Mouse (Mus musculus): ENCODE results near the gene Xiap. TPM values are rescaled to one million over a fixed set of nuclear protein-coding genes. Genes with fewer than 3 reads are reported as not detected.

Gene Xiap
- polyA plus RNA-seq, 1 experiment from 2014 or later = 13.4 TPM

DNA sequence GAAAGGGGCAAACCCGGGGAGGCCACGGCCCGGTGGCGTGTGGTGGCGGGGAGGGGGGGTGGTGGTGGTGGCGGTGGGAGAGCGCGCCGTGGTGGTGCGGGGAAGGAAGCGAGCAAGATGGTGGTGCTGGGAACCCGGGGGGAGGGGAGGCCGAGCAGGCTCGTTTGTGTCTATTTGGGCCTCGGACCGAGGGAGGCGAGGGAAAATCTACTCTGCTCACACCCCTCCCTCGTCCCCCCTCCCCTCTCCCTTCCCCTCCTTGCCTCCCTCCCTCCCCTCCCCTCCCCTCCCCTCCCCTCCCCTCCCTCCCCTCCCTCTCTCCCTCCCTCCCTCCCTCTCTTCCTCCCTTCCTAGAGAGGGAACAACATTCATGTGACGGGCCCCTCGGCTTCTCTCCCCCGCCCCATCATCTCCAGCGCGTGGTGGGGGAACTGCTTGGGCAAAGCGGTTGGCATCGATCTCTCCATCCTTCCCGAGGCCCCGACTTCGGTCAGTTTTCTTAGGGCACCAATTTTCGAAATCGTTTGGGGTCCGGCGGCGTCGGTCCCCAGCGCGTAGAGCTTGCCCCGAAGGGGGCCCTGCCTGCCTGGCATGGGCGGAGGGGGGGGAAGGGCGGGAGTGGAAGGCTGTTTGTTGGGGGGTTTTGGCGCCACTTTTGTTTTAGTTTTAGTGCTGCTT, 91.0 kb downstream of the Xiap start:
- Histone ChIP-seq H3K27ac (peak overlapping the region; percentile 99), H3K36me3 (no peaks in the 10 kb centered on the region), H3K4me2 (peak overlapping the region; percentile 55), H3K4me1 (peaks cover 3% of the 10 kb centered on the region; the same call in 1 of the 2 replicates), H3K27me3 (no peaks in the 10 kb centered on the region), H3K4me3 (peak overlapping the region; percentile 56), H3K9me3 (no peaks in the 10 kb centered on the region), H3K9ac (peak overlapping the region; percentile 95)
- 17% methylated on average over 25 of the region's 40 CpGs for WGBS
- peak; percentile 75 for ATAC-seq (ENCODE audit: insufficient number of reproducible peaks, insufficient read depth, low FRiP score, low TSS enrichment, low read depth)

DNA sequence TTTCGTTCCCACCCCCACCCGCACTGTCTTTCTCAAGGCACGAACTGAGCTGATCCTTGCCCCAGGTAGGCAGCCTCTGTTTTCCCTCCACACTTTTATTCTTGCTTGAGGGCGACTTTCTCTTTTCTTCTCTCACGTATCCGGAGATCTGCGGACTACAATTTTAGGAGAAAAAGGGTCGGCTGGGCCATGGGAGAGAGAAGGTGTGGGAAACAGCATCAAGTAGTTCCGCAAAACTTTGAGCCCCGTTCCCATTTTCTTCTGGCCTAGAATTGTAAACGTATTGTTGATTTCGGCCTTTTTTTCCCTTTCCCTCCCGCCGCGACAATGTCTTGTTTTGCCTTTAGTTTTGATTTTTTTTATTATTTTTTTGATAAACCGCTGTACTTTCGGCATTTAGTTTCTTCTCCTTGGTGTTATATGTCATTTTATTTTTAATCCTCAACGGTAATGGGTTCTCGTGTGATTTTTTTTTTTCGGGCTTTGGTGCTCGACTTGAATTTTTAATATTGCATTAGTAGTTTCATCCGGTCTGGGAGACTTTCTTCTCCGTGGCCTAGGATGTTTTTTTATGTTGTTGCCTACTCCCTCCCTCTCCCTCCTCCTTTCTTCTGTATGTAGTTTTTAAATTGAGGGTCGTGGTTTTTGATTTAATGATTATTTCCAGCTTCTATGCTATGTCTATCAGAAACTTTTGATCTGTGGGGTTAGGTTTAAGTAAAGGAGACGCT, 91.7 kb downstream of the Xiap start:
- peak overlapping the region; percentile 56 for H3K4me3 ChIP-seq
- peak overlapping the region; percentile 75 for H3K9ac ChIP-seq
- H3K9me3 ChIP-seq = no peaks in the 10 kb centered on the region
- H3K27me3 ChIP-seq = no peaks in the 10 kb centered on the region
- ATAC-seq (ENCODE audit: insufficient number of reproducible peaks, insufficient read depth, low FRiP score, low TSS enrichment, low read depth) = no peak
- H3K36me3 ChIP-seq = no peaks in the 10 kb centered on the region
- WGBS = 18% methylated on average over 25 of the region's 25 CpGs
- peak overlapping the region; percentile 99 for H3K27ac ChIP-seq
- peak overlapping the region; percentile 55 for H3K4me2 ChIP-seq
- peaks cover 3% of the 10 kb centered on the region; the same call in 1 of the 2 replicates for H3K4me1 ChIP-seq

DNA sequence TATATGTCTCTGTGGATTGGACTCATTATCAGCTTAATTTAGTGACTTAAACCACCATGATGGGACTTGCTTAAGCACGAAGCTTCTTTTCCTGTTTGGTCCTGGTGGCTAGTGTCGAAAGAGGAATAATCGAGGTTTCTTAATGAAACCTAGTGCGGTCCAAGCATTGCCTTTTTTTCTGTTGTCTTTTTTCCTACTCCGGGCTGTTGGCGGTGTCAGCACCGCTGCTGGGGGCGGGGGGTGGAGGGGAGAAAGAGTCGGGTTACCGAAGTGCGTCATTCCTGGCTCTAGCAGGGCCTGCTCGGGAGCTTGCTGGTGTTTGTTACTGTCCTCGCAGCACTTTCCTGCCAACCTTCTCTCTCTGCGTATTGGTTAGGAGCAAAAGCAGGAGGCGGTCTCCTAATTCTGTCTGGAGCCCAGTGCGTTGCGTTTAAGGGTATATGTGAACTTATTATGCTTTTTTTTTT, 92.5 kb downstream of the Xiap start:
- Histone ChIP-seq H3K27me3 (no peaks in the 10 kb centered on the region), H3K9me3 (no peaks in the 10 kb centered on the region), H3K4me2 (peak overlapping the region; percentile 55), H3K36me3 (no peaks in the 10 kb centered on the region), H3K4me3 (peak overlapping the region; percentile 56), H3K27ac (peak overlapping the region; percentile 99), H3K4me1 (peaks cover 3% of the 10 kb centered on the region; the same call in 1 of the 2 replicates), H3K9ac (peak overlapping the region; percentile 75)
- WGBS = 19% methylated on average over 17 of the region's 17 CpGs
- ATAC-seq (ENCODE audit: insufficient number of reproducible peaks, insufficient read depth, low FRiP score, low TSS enrichment, low read depth) = peak; percentile 80

DNA sequence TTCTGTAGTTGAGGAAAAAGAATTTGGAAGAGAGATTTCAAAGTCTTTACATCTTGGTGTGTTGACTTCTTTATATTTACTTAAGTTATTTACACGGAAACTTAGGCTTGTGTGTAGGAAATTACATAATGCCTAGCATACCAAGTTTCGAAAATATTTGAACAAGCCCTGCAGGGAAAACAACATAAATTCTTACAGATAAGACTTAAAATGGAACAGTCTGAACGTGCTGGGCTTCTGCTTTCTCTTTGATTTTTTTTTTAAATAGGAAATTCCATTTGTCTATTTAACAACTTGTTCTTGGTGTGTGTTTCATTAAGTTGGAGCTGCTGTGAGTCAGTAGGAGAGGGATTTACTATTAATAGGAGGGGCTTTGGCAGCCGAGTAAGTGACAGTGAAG, 93.6 kb downstream of the Xiap start:
- Histone ChIP-seq H3K9ac (no peak overlapping the region), H3K4me1 (peaks cover 3% of the 10 kb centered on the region; the same call in 1 of the 2 replicates), H3K4me2 (peak overlapping the region; percentile 55), H3K27ac (no peak overlapping the region), H3K9me3 (no peaks in the 10 kb centered on the region), H3K27me3 (no peaks in the 10 kb centered on the region), H3K36me3 (no peaks in the 10 kb centered on the region), H3K4me3 (peak overlapping the region; percentile 56)
- WGBS = 24% methylated on average over 4 of the region's 4 CpGs
- no peak for ATAC-seq (ENCODE audit: insufficient number of reproducible peaks, insufficient read depth, low FRiP score, low TSS enrichment, low read depth)

Other genes with a start within 250 kb of the Xiap start
- 96.1 and 105 TPM in 2 replicates for gene Thoc2, start 139.0 kb upstream of the Xiap start, polyA plus RNA-seq (2015; fragmentation: Nextera tagmentation; extraction: Ambion mirVana)
- gene Stag2, start 89.6 kb downstream of the Xiap start, polyA plus RNA-seq (2015; fragmentation: Nextera tagmentation; extraction: Ambion mirVana) = 42.9 and 48.5 TPM in 2 replicates

All from embryonic facial prominence, embryonic 13.5 days (tissue).